Mouse (Mus musculus) v-Abl transformed pro-B cells (cell line): ENCODE results near the gene Scn5a.

ENCODE experiments used
- in situ Hi-C, 2 experiments: fragments of 400-800 bp; cut with MboI; formaldehyde crosslinking; loops; one replicate each; pipeline ENCODE4 v1.15.1; 2025; ENCODE audit not compliant: unreplicated experiment in 2 of 2

The Scn5a gene

GRCm38 (mm10) chr9:119515454-119515853 is 63.4 kb downstream of the Scn5a start:
- in situ Hi-C loops: no loop called here

DNA sequence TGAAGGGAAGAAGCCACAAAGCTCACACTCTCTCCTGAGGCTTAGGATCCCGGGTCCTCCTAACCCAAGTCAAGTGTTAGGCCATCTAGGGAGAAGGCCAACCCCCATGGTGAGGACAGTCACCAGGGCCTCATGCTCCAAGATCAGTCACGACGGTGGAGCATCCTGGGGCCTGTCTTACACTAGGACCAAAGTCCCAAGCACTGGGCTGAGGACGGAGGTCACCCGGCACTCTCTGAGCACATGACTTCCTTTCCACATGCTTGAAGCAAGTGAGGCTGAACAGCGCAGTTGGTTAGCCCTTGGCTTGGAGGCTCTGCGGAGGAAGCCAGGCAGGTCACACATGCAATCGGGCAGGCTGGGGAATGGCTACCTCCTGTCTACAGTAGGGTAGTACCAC is 63.8 kb downstream of the Scn5a start:
- in situ Hi-C loops: no loop called here

- in situ Hi-C loops: no loop called here
These were observed 65.0 kb downstream of the Scn5a start for GRCm38 (mm10) chr9:119513816-119514215.

GRCm38 (mm10) chr9:119512993-119513392 is 65.8 kb downstream of the Scn5a start:
- in situ Hi-C loops: no loop called here

DNA sequence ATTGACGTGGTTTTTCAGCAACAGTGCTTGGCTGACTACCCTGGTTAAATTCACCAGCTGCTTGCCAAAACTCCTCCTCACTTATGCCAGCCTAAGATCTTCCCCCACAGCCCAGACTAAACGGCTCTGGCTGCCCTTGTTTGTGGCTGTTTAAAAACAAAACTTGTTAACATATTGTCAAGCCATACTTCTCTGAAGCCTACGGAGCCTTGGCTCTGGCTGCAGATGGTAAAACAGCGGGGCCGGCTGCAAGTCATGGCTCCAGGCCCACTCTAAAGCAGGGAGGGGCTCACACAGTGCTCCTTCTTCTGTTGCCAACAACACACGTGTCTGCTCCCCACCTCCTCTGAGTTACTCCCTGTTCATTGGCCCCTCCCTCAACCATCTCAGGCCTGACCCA is 67.9 kb downstream of the Scn5a start:
- in situ Hi-C loops: no loop called here

DNA sequence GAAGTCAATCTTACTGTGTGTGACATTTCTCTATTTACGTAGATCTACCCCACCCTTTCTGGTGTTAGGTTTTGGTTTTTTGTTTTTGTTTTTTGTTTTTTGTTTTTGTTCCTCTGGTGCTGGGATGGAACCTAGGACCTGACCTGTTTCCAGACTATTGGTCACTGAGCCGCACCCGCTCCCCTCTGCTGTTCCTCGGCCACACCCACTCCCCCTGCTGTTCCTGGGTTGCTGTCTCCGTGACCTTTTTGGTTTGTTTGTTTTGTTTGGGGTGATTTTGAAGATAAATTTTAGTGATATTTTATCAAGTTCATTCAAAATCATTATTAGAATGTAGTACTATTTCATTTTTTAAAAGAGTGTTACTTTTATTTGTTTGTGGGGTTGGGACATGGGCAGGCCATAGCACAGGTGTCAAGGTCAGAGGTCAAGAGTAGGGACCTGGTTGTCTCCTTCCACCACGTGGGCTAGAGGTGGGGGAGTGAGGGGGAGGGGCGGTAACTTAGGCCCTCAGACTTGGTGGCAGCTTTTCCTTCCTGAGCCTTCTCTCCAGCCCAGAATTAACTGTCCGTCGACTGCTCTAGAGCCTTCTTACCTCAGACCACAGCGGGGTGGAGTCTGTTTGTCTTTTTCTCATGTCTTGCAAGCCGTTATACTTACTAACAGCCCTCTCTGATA is 73.7 kb downstream of the Scn5a start:
- in situ Hi-C loops: no loop called here

DNA sequence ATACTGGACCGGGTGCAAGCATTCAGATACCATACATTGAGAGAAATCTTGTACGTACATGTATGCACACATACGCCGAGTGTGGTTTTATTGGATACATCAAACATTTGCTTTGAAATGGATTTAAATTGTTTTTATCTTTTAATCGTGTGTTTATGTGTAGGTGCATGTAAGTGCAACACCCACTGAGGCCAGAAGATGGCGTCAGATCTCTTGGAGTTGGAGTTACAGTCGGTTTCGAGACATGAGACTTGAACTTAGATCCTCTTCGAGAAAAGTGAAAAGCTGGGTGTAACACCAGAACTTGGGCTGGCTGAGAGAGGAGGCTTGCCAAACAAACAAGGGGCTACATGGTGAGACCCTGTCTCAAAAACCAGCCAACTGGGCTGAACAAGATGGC is 75.2 kb downstream of the Scn5a start:
- in situ Hi-C loops: no loop called here

- in situ Hi-C loops: no loop called here
These were observed 79.9 kb downstream of the Scn5a start for GRCm38 (mm10) chr9:119498885-119499284.

GRCm38 (mm10) chr9:119498247-119498607 is 80.6 kb downstream of the Scn5a start:
- in situ Hi-C loops: no loop called here

DNA sequence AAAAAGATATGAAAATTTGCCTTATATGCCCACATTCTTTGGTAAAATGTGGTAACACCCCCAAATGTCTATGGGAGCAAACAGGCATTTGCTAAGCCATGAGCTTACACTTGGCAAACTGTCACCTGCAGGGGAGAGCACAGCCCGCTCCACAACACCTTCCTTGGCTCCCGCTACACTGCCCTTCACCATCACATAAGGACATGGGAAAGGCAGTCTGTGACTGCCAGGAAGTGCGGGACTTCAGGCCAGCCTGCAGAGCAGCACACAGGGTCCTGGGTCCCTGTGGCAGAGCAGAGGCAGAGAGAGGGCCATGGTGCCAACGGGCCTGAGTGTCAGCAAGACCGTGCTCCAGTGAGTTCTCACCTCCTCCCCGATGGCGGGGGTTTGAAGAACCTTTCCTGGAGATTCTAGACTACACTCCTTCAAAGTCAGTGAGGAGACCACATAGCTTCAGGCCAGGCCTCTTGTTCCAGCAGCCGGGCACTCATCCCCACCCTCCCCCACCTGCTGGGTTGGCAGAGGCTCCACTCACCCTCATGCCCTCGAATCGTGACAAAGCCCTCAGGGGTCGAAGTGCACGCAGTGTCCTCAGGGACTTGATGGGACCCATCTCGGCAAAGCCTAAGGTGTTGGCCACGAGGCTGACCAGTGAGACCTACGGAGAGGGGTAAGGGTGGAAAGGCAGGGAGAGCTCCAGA is 81.1 kb downstream of the Scn5a start:
- in situ Hi-C loops: no loop called here

- in situ Hi-C loops: no loop called here
These were observed 81.9 kb downstream of the Scn5a start for GRCm38 (mm10) chr9:119496960-119497359.

GRCm38 (mm10) chr9:119496354-119496753 is 82.5 kb downstream of the Scn5a start:
- in situ Hi-C loops: no loop called here

GRCm38 (mm10) chr9:119484868-119485267 is 93.9 kb downstream of the Scn5a start:
- in situ Hi-C loops: no loop called here

DNA sequence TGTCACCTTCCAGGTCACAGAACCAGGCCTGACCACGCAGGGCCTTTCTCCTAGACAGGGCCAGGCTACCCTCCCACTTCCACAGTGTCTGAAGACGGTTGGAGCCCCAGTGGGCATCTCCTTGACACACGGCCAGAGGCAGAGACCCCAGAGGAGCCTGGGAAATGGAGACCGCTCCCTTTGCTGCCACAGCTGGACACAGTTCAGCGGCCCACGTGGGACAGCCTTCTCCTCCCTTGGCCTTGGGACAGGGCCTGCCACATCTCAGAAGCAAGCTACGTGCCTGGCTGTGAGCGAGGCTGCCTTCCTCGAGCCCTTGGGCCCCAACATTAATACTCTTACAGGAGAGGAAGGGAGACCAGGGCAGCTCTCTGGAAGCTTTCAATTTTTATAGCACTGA is 94.4 kb downstream of the Scn5a start:
- in situ Hi-C loops: no loop called here

- in situ Hi-C loops: no loop called here
These were observed 95.1 kb downstream of the Scn5a start for GRCm38 (mm10) chr9:119483554-119484353.

DNA sequence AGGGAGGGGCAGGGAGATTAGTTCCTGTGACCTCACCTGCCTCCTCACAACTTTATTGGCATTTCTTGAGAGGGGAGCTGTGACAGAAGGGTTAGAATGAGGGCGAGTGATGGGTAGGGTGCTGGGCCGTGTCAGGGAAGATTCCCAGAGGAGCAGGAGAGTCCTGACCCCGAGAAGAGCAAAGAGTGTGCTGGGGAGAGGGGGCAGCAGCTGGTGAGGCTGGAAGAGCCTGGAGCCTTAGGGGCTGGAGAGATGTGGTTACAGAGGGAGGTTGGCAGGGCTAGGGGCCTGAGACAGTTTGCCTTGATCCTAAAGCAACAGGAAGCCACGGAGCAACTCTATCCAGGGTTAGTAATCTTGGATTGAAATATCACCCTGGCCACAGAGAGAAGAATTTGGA is 97.2 kb downstream of the Scn5a start:
- in situ Hi-C loops: no loop called here

DNA sequence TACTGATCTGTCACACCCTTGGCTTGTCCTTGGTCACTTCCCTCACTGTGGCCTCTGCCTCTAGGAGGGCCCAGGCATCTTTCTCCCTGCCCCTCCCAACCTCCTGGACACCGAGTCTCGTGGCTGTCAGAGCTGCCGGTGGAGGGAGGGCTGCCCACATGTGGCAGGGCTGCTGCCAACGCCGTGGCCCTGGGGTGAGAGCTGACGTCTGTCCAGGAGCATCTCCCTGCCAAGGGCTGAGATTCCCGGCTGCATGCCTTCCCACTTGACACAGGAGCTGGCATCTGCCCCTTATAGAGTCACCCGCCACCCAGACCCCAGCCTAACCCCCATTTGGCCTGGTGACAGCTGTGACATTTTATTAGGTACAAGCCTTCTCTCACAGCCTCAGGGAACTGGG is 99.5 kb downstream of the Scn5a start:
- in situ Hi-C loops: no loop called here

GRCm38 (mm10) chr9:119478345-119478744 is 100.5 kb downstream of the Scn5a start:
- in situ Hi-C loops: no loop called here

- in situ Hi-C loops: no loop called here
These were observed 101.1 kb downstream of the Scn5a start for GRCm38 (mm10) chr9:119477754-119478153.

DNA sequence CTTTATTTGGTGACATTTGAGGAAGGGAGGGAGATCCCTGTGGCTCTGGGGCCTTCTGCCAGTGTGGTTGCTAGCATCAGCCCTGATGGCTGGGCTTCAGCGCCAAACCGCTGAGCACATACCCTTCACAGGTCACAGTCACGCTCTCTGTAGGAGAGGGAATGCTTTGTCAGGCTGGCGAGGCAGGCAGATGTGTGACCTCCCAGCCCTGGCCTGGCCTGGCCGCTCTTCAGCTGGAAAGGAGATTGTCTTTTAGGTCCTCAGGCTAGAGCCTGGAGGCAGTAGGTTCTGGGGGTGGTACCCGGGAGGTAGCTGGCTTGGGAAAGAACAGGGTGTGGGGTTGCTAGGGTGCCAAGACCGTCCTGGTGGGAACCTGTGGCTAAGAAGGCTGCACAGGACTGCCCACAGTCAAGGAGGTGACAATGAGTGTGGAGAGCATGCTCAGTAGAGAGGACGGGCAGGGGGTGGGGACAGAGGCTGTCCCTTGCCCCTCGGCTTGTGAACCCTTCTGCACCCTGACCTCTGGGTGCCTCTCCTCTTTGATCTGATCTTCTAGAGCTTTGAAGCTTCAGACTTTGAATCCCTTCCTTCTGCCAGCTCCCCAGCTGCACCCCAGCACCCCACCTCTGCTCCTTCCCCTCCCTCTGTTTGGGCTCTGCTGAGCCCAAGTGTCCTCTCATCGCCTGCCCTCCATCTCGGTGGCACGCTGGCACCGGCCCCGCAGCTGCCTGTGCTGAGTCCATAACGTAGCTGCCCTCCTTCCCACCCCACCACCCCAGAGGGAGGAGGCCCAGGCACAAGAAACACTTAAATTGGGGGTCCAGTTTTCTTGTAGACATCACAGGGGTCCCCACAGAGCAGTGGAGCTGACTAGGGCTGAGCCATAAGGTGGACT is 103.9 kb downstream of the Scn5a start:
- in situ Hi-C loops: loop anchor here (25.0 kb wide), 1 partner anchor 612 kb away; the partner anchor contains the start of gene Ccr8 (in 2 of the 2)
